Comparison of ENCODE assay signal across 8 mouse cellular contexts in genomic region chr7:34390834-34391155, GRCm38 (mm10). TPM values are rescaled to one million over a fixed set of nuclear protein-coding genes. Genes with fewer than 3 reads are reported as not detected.
A peak's percentile ranks its signal among the peaks of the same experiment; 100 is the strongest.
DNase-seq lines count a peak whose midpoint lies in the region; ATAC-seq and TF ChIP-seq lines count a peak whose summit lies in the region.

No protein-coding gene starts in this region.

- WGBS in kidney, embryonic 14.5 days: 41% methylated on average over 7 of the region's 7 CpGs
- WGBS in intestine, embryonic 15.5 days: 37% methylated on average over 7 of the region's 7 CpGs
- WGBS in midbrain, embryonic 10.5 days: 85% methylated on average over 7 of the region's 7 CpGs

- ATAC-seq in kidney, embryonic 14.5 days (ENCODE audit: low FRiP score, low TSS enrichment): no peak
- no peak for ATAC-seq in intestine, embryonic 15.5 days

- peak overlapping the region; percentile 82; the same call in 1 of the 2 replicates for H3K4me3 ChIP-seq in kidney, embryonic 14.5 days (ENCODE audit: low read length)
- peak overlapping the region; percentile 74 to 89; a peak in 3 of 4 replicates for H3K4me3 ChIP-seq in MEL (ENCODE audit: control insufficient read depth in 1 of 2, insufficient read depth in 1 of 2, low read depth in 2 of 2, low read length in 2 of 2)
- peak overlapping the region; percentile 92 for H3K4me3 ChIP-seq in intestine, embryonic 15.5 days (replicated peaks)
- peak overlapping the region; percentile 98 for H3K4me3 ChIP-seq in midbrain, embryonic 10.5 days

- H3K4me1 ChIP-seq in kidney, embryonic 14.5 days (ENCODE audit: control insufficient read depth, insufficient read depth, low read length): peaks cover 20% of the 10 kb centered on the region
- H3K4me1 ChIP-seq in MEL (ENCODE audit: control insufficient read depth in 1 of 2, insufficient read depth in 2 of 2, low read length in 2 of 2): peaks cover 6 to 11% of the 10 kb centered on the region in 2 experiments
- peaks cover 20% of the 10 kb centered on the region for H3K4me1 ChIP-seq in intestine, embryonic 15.5 days (replicated peaks)
- peaks cover 36% of the 10 kb centered on the region for H3K4me1 ChIP-seq in midbrain, embryonic 10.5 days

- peak in 1 of 2 experiments; percentile 40; a peak in 1 of 4 replicates for TF ChIP-seq EP300 in MEL (IDR thresholded peaks at IDR 0.05; ENCODE audit: low read depth in 1 of 2, low read length in 2 of 2)

- peaks cover 40% of the 10 kb centered on the region for H3K79me2 ChIP-seq in MEL (ENCODE audit: control insufficient read depth, insufficient read depth, low read length, poor library complexity)

- peak overlapping the region; percentile 96; the same call in 1 of the 2 replicates for H3K9ac ChIP-seq in kidney, embryonic 14.5 days (ENCODE audit: low read depth, low read length)
- peak overlapping the region; percentile 97 for H3K9ac ChIP-seq in MEL (ENCODE audit: control insufficient read depth, low read depth, low read length, poor library complexity, severe bottlenecking)
- H3K9ac ChIP-seq in intestine, embryonic 15.5 days: 0 out of 2 replicates have a peak overlapping the region, but pooled peaks have one; percentile 98

- H3K27ac ChIP-seq in kidney, embryonic 14.5 days (ENCODE audit: low read depth, low read length): no peak overlapping the region
- peak overlapping the region; percentile 93 for H3K27ac ChIP-seq in MEL (ENCODE audit: control insufficient read depth, low read depth, low read length)
- peak overlapping the region; percentile 48 for H3K27ac ChIP-seq in intestine, embryonic 15.5 days
- H3K27ac ChIP-seq in midbrain, embryonic 10.5 days (replicated peaks): peak overlapping the region; percentile 99; the same call in 1 of the 2 replicates

- H3K4me2 ChIP-seq in kidney, embryonic 14.5 days (replicated peaks; ENCODE audit: low read depth, low read length): peak overlapping the region; percentile 67
- H3K4me2 ChIP-seq in intestine, embryonic 15.5 days (replicated peaks): peak overlapping the region; percentile 85

- no peaks in the 10 kb centered on the region for H3K9me3 ChIP-seq in kidney, embryonic 14.5 days (ENCODE audit: control insufficient read depth, low read length)
- H3K9me3 ChIP-seq in MEL (replicated peaks; ENCODE audit: insufficient read depth, low read length): no peaks in the 10 kb centered on the region
- H3K9me3 ChIP-seq in intestine, embryonic 15.5 days: no peaks in the 10 kb centered on the region
- H3K9me3 ChIP-seq in midbrain, embryonic 10.5 days (replicated peaks): no peaks in the 10 kb centered on the region

- no peak for DNase-seq in kidney, postnatal 36 days
- DNase-seq in MEL (ENCODE audit: low read depth, low spot score): peak; percentile 68
- peak; percentile 25 for DNase-seq in gastrocnemius, postnatal 25 days
- no peak for DNase-seq in midbrain, embryonic 10.5 days (ENCODE audit: low spot score)
- DNase-seq in spleen, postnatal 36 days (ENCODE audit: low spot score in 2 of 2): no peak
- no peak for DNase-seq in spleen, postnatal 10 days (ENCODE audit: low spot score in 2 of 2)

- no peaks in the 10 kb centered on the region for H3K36me3 ChIP-seq in kidney, embryonic 14.5 days (ENCODE audit: control insufficient read depth, insufficient read depth, low read length)
- H3K36me3 ChIP-seq in MEL (ENCODE audit: control insufficient read depth in 1 of 2, insufficient read depth in 2 of 2, low read length in 2 of 2): peaks cover 0 to 12% of the 10 kb centered on the region in 2 experiments; a peak in 3 of 4 replicates
- no peaks in the 10 kb centered on the region for H3K36me3 ChIP-seq in intestine, embryonic 15.5 days
- H3K36me3 ChIP-seq in midbrain, embryonic 10.5 days: peaks cover 8% of the 10 kb centered on the region

- no peaks in the 10 kb centered on the region for H3K27me3 ChIP-seq in kidney, embryonic 14.5 days (ENCODE audit: control insufficient read depth, insufficient read depth, low read length)
- no peaks in the 10 kb centered on the region for H3K27me3 ChIP-seq in MEL (ENCODE audit: control insufficient read depth in 1 of 2, insufficient read depth in 2 of 2, low read length in 2 of 2)
- no peaks in the 10 kb centered on the region for H3K27me3 ChIP-seq in intestine, embryonic 15.5 days (replicated peaks)
- no peaks in the 10 kb centered on the region for H3K27me3 ChIP-seq in midbrain, embryonic 10.5 days (ENCODE audit: low read depth, poor library complexity, severe bottlenecking)

- TF ChIP-seq CTCF in MEL (IDR thresholded peaks at IDR 0.05 in 2 of 3, conservative IDR thresholded peaks at IDR 0.05 in 1 of 3; ENCODE audit: control insufficient read depth in 1 of 3, insufficient read depth in 1 of 3, low read depth in 2 of 3, low read length in 3 of 3, poor library complexity in 1 of 3, severe bottlenecking in 1 of 3): no peak

- TF ChIP-seq RAD21 in MEL (IDR thresholded peaks at IDR 0.05; ENCODE audit: low read depth, low read length): no peak

- no peak for TF ChIP-seq POLR2A in MEL (IDR thresholded peaks at IDR 0.05; ENCODE audit: control insufficient read depth in 1 of 2, insufficient read depth in 1 of 2, low read depth in 1 of 2, low read length in 2 of 2, poor library complexity in 1 of 2)

TF ChIP-seq in MEL, 35 proteins besides CTCF, POLR2A, EP300 and RAD21:
- no peak for TF ChIP-seq GABPA (IDR thresholded peaks at IDR 0.05; ENCODE audit: low read depth, low read length)
- TF ChIP-seq SMC3 (IDR thresholded peaks at IDR 0.05; ENCODE audit: low read depth, low read length): no peak
- TF ChIP-seq POLR2AphosphoS2 (IDR thresholded peaks at IDR 0.05; ENCODE audit: low read length): no peak
- no peak for TF ChIP-seq HCFC1 (IDR thresholded peaks at IDR 0.05; ENCODE audit: low read depth, low read length)
- no peak for TF ChIP-seq TBP (IDR thresholded peaks at IDR 0.05; ENCODE audit: low read depth, low read length)
- TF ChIP-seq KAT2A (conservative IDR thresholded peaks at IDR 0.05; ENCODE audit: low read depth, low read length): 0 out of 2 replicates have a peak, but pooled peaks have one; percentile 4
- no peak for TF ChIP-seq SIN3A (IDR thresholded peaks at IDR 0.05; ENCODE audit: low read length)
- peak; percentile 55; the same call in 1 of the 2 replicates for TF ChIP-seq ETS1 (IDR thresholded peaks at IDR 0.05; ENCODE audit: low read depth, low read length)
- no peak for TF ChIP-seq BHLHE40 (IDR thresholded peaks at IDR 0.05; ENCODE audit: borderline replicate concordance, low read depth, low read length)
- TF ChIP-seq MAFK (IDR thresholded peaks at IDR 0.05; ENCODE audit: borderline replicate concordance, low read depth, low read length): no peak
- no peak for TF ChIP-seq JUND (IDR thresholded peaks at IDR 0.05; ENCODE audit: low read depth, low read length)
- TF ChIP-seq ZC3H11A (IDR thresholded peaks at IDR 0.05; ENCODE audit: low read depth, low read length): no peak
- no peak; the same call in 1 of the 2 replicates for TF ChIP-seq TCF12 (IDR thresholded peaks at IDR 0.05; ENCODE audit: low read depth, low read length)
- 0 out of 2 replicates have a peak, but pooled peaks have one; percentile 23 for TF ChIP-seq MAX (IDR thresholded peaks at IDR 0.05; ENCODE audit: low read length)
- TF ChIP-seq MEF2A (IDR thresholded peaks at IDR 0.05; ENCODE audit: extremely low read depth, insufficient replicate concordance, low read depth, low read length, poor library complexity, severe bottlenecking): no peak

RNA-seq across cellular contexts. Expression of gene Lsm14a, which starts 2.3 kb away (rescaled TPM):
- polyA plus RNA-seq in kidney, embryonic 14.5 days (2014; fragmentation: Nextera tagmentation; extraction: Ambion mirVana): 59.4 and 66.7 TPM in 2 replicates
- 66.4 and 70.1 TPM in 2 replicates for total RNA-seq in MEL (2012; rRNA removed)
- 100 to 1,000 TPM; 233 to 371 TPM for polyA plus RNA-seq in MEL (2012; ENCODE audit: insufficient read depth in 1 of 2, insufficient read length in 2 of 2, low read depth in 1 of 2, low replicate concordance in 2 of 2, missing spikeins in 1 of 2)
- total RNA-seq in gastrocnemius, postnatal 25 days (2021): 10 to 100 TPM; 61.8 to 73.9 TPM
- 71.6 and 75.9 TPM in 2 replicates for polyA plus RNA-seq in intestine, embryonic 15.5 days (2015; fragmentation: Nextera tagmentation; extraction: Ambion mirVana)
- polyA plus RNA-seq in midbrain, embryonic 10.5 days (2016; fragmentation: Nextera tagmentation; extraction: Ambion mirVana): 109 and 110 TPM in 2 replicates

Comparison
In these comparisons a context has a peak if more than half of its experiments do, and no peak if none do; other contexts are left out.
1. DNase-seq: peak in MEL (single experiment) and gastrocnemius, postnatal 25 days (single experiment); none in kidney, postnatal 36 days (0 of 2), midbrain, embryonic 10.5 days (single experiment), spleen, postnatal 36 days (0 of 2) and spleen, postnatal 10 days (0 of 2).
2. Peak in every context shown above with its lines, with median percentiles within 50 percentile points of each other: H3K4me3 ChIP-seq and H3K9ac ChIP-seq.